Mouse (Mus musculus): ENCODE results near the gene Ssbp2.

- TF ChIP-seq CTCF (IDR thresholded peaks at IDR 0.05; ENCODE audit: extremely low read depth, insufficient read depth, low read length) (no peak), POLR2A (IDR thresholded peaks at IDR 0.05; ENCODE audit: extremely low read depth, insufficient read depth, low read length) (no peak)
Observed at GRCm38 (mm10) chr13:91582212-91582611, 122.1 kb downstream of the Ssbp2 start.

Data from cortical plate, adult 2 months (tissue).